Mouse (Mus musculus) gastrocnemius, postnatal 4 days (tissue): ENCODE results near the gene Pax6. TPM values are rescaled to one million over a fixed set of nuclear protein-coding genes. Genes with fewer than 3 reads are reported as not detected.

Experiments
- DNase-seq, 2 experiments: peaks; one replicate each; pipeline ENCODE4 v3.0.0; 2021 to 2022; ENCODE audit warnings: low spot score in 2 of 2, mixed read lengths in 2 of 2
- total RNA-seq, 2 experiments: library from RNA; stranded (reverse); gene quantifications; 2 replicates each; pipeline ENCODE4 v1.2.3; 2021

The Pax6 gene
- total RNA-seq, 2 experiments from 2014 or later: not detected

DNA sequence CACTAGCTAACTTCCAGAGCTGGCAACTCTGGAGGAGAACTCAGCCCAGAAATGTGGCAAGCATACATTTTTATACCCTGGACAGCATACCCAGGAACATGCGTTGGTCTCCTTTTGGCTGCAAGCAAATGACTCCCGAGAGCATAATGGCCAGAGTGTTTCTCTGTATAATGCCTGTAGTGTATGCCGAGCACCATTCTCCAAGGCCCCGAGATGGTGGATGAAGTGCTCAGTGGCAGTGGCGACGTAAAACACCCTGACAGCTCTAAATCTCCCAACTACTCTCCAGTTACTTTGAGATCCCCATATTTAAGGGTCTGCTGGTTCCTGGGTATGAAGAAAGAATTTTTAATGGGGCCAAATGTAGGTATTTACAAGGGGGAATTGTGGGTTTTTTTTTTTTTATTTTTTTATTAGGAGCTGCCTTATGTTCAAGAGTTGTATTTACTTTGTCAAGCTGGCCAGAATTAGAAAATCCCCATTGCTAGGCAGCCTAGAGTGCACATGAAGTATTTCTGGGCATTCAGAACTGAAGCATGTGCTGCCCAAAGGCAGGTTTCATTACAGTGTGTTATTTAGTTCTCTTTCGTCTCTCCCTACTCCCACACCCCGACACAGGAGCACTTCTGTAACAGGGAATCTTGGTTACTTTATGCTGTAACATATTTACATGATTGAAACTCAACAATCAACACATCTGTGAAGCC, 46.9 kb downstream of the Pax6 start:
- no peak for DNase-seq

DNA sequence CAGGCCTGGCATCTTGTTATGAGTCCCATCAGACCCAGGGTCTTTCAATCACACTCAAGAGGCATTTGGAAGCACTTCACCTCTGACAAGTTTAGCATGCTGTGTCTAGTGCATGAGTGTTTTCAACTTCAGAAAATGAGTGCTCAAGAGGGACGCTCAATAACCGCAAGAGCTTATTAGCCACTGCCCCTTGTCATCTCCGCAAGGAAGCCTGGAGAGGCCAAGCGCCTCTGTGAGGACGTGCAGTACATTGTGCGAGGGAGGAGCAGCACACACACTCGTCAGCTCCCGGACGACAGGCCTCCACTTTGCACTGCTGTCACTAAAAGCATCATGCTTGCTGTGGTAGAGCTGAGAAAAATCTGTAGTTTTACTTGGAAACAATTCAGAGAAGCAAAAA, 58.0 kb downstream of the Pax6 start:
- DNase-seq: no peak

DNA sequence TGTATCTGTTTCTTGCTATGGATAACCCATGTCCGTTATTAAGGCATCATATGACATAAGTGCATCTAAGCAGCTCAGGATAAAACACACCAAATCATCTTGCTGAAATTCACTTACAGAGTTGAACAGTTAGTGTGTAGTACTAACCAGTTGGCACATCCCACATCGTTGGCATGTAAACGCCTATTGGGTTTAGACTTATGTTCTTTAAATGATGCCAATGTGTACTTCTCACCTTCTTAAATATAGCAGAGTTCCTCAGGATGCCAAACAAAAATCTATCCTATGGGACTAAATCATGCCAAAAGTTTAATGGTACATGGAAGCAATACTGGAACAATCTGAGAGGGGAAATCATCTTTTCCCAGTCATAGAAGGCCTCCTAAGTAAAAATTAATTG, 62.0 kb downstream of the Pax6 start:
- DNase-seq: no peak

DNA sequence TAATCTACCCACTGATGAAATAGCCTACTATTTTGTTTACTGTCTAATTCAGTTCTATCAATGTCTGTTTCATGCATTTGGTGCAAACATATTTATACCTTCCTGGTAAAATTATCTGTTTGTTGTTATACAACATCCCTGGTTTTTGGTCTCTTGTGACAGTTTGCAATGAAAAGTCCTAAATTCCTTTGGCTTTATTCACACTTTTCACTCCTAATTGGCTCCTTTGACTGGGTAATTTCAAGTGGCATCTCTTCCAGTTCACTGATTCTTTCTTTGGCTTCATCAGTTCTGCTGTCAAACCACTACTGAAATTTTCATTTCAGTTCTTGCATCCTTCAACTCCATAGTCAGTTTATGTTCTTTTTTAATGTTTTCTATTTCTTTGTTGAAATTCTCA, 67.5 kb downstream of the Pax6 start:
- DNase-seq: no peak

DNA sequence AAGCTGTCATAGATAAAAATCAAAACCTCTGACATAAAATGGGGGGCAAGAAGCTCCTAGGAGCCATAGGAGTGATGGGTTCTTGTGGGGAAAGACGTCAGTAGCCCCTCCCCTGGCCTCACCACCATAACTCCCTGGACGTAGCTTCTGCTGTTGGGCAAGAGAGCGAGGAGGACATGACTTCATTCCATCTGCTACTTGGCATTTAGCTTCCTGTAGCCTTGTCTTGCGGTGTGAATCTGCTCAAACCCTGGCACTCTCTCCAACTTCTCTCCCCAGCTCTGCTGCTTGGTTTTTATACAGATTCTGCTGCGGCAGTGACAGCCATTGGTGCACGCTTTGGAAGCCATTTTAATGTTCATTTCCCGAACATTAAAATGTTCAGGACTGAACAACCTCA, 78.2 kb downstream of the Pax6 start:
- DNase-seq: no peak

Other genes with a start within 250 kb of the Pax6 start
- gene Elp4, start 235.7 kb downstream of the Pax6 start, total RNA-seq: 10 to 100 TPM; 16.3 to 16.7 TPM
- gene Immp1l, start 235.7 kb downstream of the Pax6 start, total RNA-seq: 10 to 100 TPM; 42.3 to 49.4 TPM